Mouse (Mus musculus) small intestine, adult 2 months (tissue): Measurements from ENCODE around the gene Ambra1. TPM values are rescaled to one million over a fixed set of nuclear protein-coding genes. Genes with fewer than 3 reads are reported as not detected.

Source experiments
- H3K27ac ChIP-seq: fragments of 200-500 bp; 2 replicates; pipeline ENCODE4 v1.5.1; 2012; ENCODE audit warnings: low read depth, low read length, control low read depth, inconsistent platforms; ENCODE audit not compliant: insufficient read depth
- H3K27me3 ChIP-seq: fragments of 200-500 bp; 2 replicates; pipeline ENCODE4 v1.6.1; 2012; ENCODE audit warnings: mild to moderate bottlenecking, moderate library complexity, low read length, inconsistent platforms; ENCODE audit not compliant: control insufficient read depth, insufficient read depth
- H3K36me3 ChIP-seq: fragments of 200-500 bp; 2 replicates; pipeline ENCODE4 v1.6.1; 2012; ENCODE audit warnings: mild to moderate bottlenecking, low read length, control low read depth, inconsistent platforms; ENCODE audit not compliant: control insufficient read depth, insufficient read depth
- H3K4me1 ChIP-seq: fragments of 200-500 bp; 2 replicates; pipeline ENCODE4 v1.6.1; 2012; ENCODE audit warnings: low read length, inconsistent platforms, mixed read lengths; ENCODE audit not compliant: control insufficient read depth, insufficient read depth, insufficient read length
- H3K4me3 ChIP-seq: fragments of 200-500 bp; 2 replicates; pipeline ENCODE4 v1.5.1; 2012; ENCODE audit warnings: low read depth, mild to moderate bottlenecking, control low read depth, inconsistent platforms, low read length, moderate library complexity
- CTCF ChIP-seq: fragments of 200-500 bp; IDR thresholded peaks from 2 replicates; pipeline ENCODE4 v1.5.1; 2012; ENCODE audit warnings: low read depth, mild to moderate bottlenecking, control low read depth, inconsistent platforms, low read length, moderate library complexity, mixed read lengths; ENCODE audit not compliant: insufficient replicate concordance, insufficient read length; ENCODE audit errors: extremely low read depth
- POLR2A ChIP-seq: fragments of 200-500 bp; IDR thresholded peaks from 2 replicates; pipeline ENCODE4 v1.6.1; 2012; ENCODE audit warnings: low read depth, mild to moderate bottlenecking, control low read depth, inconsistent platforms, low read length, moderate library complexity
- WGBS: fragments of 180-500 bp; shearing (Covaris S2); methylation state at CpG from one replicate; pipeline ENCODE4 v1.1.7; 2018; 5-methylcytosine and 5-hydroxymethylcytosine counted together
- polyA plus RNA-seq: library from polyadenylated mRNA; depleted of rRNA; stranded (reverse); fragments of >200 nt; gene quantifications from 2 replicates; pipeline ENCODE4 v1.2.3, GENCODE M21; 2012; rRNA removed

Ambra1 gene
- 9.9 and 20.7 TPM in 2 replicates for polyA plus RNA-seq

DNA sequence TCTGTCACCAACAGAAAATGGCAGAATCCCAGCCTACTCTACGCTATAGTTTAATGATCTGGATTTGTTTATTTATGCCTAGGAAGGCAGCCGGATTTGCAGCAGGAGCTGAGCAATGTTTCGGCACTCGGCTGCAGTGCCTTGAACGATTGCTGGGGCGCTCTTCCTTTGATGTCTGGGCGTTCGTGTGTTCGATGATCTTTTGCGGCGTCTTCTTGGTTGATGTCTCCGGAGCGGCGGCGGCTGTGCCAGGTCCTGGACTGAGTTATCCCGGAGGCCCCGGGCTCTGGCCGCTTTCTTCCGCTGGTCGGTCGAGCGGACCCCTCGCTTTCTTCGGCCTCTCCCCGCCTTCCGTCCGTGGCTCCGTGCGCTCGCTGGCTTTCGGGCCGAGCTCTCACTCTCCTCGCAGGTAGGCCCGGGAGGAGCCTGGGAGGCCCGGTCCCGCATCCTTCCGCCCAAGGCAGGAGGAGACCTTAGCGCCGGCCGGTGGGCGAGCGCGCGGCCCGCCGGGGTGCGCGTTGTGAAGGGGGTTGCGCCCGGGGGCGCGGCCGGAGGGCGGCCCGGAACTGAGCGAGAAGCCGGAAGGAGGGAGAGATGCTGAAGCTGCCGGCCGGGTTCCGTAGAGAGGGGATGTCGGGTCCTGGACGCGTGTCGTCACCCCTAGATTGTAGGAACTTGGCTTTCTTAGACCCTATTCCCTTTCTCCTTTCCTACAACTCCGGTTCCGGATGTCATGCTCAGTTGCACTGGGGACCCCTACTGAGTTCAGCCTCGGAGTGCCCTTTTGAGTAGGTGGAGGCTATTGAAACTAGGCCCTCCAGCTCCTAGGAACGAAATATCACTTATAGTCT, at the start of gene Ambra1:
Ambra1 (plus strand) TSS at position 164 of the 851 bp plus-strand sequence.
- Histone ChIP-seq H3K36me3 (no peaks in the 10 kb centered on the region), H3K27me3 (no peaks in the 10 kb centered on the region), H3K4me1 (0 out of 2 replicates have a peak, but pooled peaks cover 2% of the 10 kb centered on the region), H3K4me3 (peak within 1 kb of the TSS; percentile 80), H3K27ac (peak within 1 kb of the TSS; percentile 79)
- under 1% methylated on average over 68 of the region's 68 CpGs for WGBS
- TF ChIP-seq POLR2A = peak; percentile 48; the same call in 1 of the 2 replicates
- no peak for TF ChIP-seq CTCF

GRCm38 (mm10) chr2:91682850-91683249, 47.1 kb upstream of the Ambra1 start:
- WGBS = 76% methylated on average over 4 of the region's 4 CpGs
- Histone ChIP-seq H3K36me3 (peaks cover 61% of the 10 kb centered on the region), H3K27ac (no peak overlapping the region), H3K27me3 (no peaks in the 10 kb centered on the region), H3K4me3 (no peak overlapping the region), H3K4me1 (no peaks in the 10 kb centered on the region)
- TF ChIP-seq CTCF (peak; percentile 52; the same call in 1 of the 2 replicates), POLR2A (no peak)

GRCm38 (mm10) chr2:91683919-91684318, 46.0 kb upstream of the Ambra1 start:
- no peak overlapping the region for H3K27ac ChIP-seq

DNA sequence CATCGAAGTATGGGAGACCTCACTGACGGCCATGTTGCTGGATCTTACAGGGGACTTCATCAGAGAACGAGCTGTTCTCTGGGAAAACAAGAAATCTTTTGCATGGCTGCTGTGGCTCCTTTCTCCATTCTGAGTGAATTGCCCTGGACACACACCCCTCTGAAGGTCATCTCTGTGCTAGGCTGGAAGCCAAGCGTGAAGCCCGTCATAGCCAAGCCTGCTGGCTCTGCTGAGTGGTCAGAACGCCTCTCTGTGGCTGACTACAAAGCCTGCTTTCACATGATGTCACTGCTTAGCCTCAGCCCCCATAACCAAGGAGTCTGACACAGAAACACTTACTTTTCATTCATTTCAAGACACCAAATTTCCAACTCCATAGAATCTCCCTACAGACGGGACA, 40.5 kb upstream of the Ambra1 start:
- Histone ChIP-seq H3K4me1 (no peaks in the 10 kb centered on the region), H3K27ac (no peak overlapping the region), H3K4me3 (no peak overlapping the region), H3K36me3 (peaks cover 54% of the 10 kb centered on the region), H3K27me3 (no peaks in the 10 kb centered on the region)
- whole genome bisulfite sequencing = 87% methylated on average over 7 of the region's 7 CpGs
- TF ChIP-seq POLR2A = no peak
- no peak for TF ChIP-seq CTCF

More at GRCm38 (mm10) chr2:91683919-91684318, 46.0 kb upstream of the Ambra1 start:
- Histone ChIP-seq H3K4me1 (no peaks in the 10 kb centered on the region), H3K4me3 (no peak overlapping the region), H3K36me3 (peaks cover 59% of the 10 kb centered on the region), H3K27me3 (no peaks in the 10 kb centered on the region)
- TF ChIP-seq POLR2A = no peak
- no peak for TF ChIP-seq CTCF
- 57% methylated on average over 8 of the region's 8 CpGs for WGBS

- H3K36me3 ChIP-seq = peaks cover 23% of the 10 kb centered on the region
- H3K27me3 ChIP-seq = no peaks in the 10 kb centered on the region
- peaks cover 2% of the 10 kb centered on the region; the same call in 1 of the 2 replicates for H3K4me1 ChIP-seq
- WGBS = 92% methylated on average over 10 of the region's 10 CpGs
- no peak overlapping the region for H3K4me3 ChIP-seq
- H3K27ac ChIP-seq = no peak overlapping the region
- TF ChIP-seq POLR2A (no peak), CTCF (no peak)
Measured at GRCm38 (mm10) chr2:91695436-91696224, 34.3 kb upstream of the Ambra1 start.

- Histone ChIP-seq H3K36me3 (peaks cover 21% of the 10 kb centered on the region), H3K27ac (no peak overlapping the region), H3K4me1 (peaks cover 2% of the 10 kb centered on the region; the same call in 1 of the 2 replicates), H3K4me3 (no peak overlapping the region), H3K27me3 (no peaks in the 10 kb centered on the region)
- WGBS = 30% methylated on average over 1 of the region's 1 CpGs
- no peak for TF ChIP-seq CTCF
- TF ChIP-seq POLR2A = no peak
Measured at GRCm38 (mm10) chr2:91696225-91696590, 33.7 kb upstream of the Ambra1 start.
